Mouse (Mus musculus) megakaryocyte, embryonic 14.5 days (primary cell): Measurements from ENCODE around the gene Sepsecs. TPM values are rescaled to one million over a fixed set of nuclear protein-coding genes. Genes with fewer than 3 reads are reported as not detected.

Experiments used
- H3K27me3 ChIP-seq: replicated peaks from 2 replicates; pipeline ENCODE3; 2012; ENCODE audit warnings: inconsistent platforms
- H3K36me3 ChIP-seq: replicated peaks from 2 replicates; pipeline ENCODE3; 2012; ENCODE audit warnings: low read length, inconsistent platforms, mixed read lengths
- H3K4me1 ChIP-seq: 2 replicates; pipeline ENCODE4 v1.6.1; 2012; ENCODE audit warnings: inconsistent platforms
- H3K4me3 ChIP-seq: replicated peaks from 2 replicates; pipeline ENCODE3; 2012; ENCODE audit warnings: moderate library complexity, mild to moderate bottlenecking, inconsistent platforms
- H3K9me3 ChIP-seq: 2 replicates; pipeline ENCODE4 v1.6.1; 2012; ENCODE audit warnings: inconsistent platforms
- FLI1 ChIP-seq: IDR thresholded peaks from 2 replicates; pipeline ENCODE4 v1.6.1; 2012; ENCODE audit warnings: low read length, inconsistent platforms, mixed read lengths
- GATA1 ChIP-seq: IDR thresholded peaks from 3 replicates; pipeline ENCODE4 v1.6.1; 2012; ENCODE audit warnings: mixed read lengths, low read length, inconsistent platforms, borderline replicate concordance
- polyA plus RNA-seq: library from polyadenylated mRNA; stranded (reverse); fragments of >175 nt; gene quantifications from 2 replicates; pipeline ENCODE4 v1.2.3, GENCODE M21; 2012; ENCODE audit warnings: low replicate concordance; ENCODE audit not compliant: insufficient read depth

The Sepsecs gene
- polyA plus RNA-seq, 1 experiment, result 0.46 TPM

DNA sequence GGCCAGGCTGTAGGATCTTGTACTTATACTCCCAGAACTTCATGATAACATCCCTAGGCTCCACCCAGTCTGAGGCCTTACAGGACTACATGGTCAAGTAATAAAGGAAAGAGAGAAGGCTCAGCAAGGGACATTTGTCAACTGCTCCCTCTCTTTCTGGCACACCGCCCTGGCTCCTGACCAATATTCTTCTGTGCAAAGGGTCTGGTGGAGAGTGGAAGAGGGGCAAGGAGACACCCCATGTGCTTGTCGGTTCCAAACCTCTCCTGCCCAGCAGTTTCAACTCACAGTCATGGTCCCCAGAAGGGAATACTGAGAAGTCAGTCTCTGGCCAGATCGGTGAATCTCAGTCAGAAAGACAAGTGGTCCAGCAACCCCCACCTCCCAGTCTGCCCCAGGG, 40.7 kb downstream of the Sepsecs start:
- Histone ChIP-seq H3K27me3 (peaks cover 31% of the 10 kb centered on the region), H3K36me3 (no peaks in the 10 kb centered on the region), H3K4me3 (no peak overlapping the region), H3K4me1 (peaks cover 9% of the 10 kb centered on the region; the same call in 1 of the 2 replicates), H3K9me3 (peaks cover 37% of the 10 kb centered on the region)
- TF ChIP-seq GATA1, result no peak
- no peak for TF ChIP-seq FLI1

DNA sequence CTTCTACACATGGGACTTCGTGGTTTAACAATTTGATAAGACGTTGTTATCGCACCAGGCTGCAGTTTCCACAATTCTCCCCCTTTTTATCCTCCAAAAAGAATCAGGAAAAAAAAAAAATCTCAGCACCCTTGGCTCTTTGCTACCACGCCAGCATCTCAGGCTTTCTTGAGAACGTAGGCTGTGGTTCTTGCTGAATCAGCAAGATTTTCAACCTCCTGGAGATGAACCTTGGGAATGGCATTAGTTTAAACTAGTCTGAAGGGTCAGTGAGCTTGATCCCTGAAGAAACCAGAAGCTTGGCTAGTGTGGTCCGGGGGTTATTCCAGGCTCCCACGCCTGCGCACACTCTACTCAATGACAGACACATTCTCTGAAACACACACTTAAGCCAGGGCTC, 41.8 kb downstream of the Sepsecs start:
- Histone ChIP-seq H3K36me3 (no peaks in the 10 kb centered on the region), H3K9me3 (peaks cover 29% of the 10 kb centered on the region), H3K27me3 (peaks cover 30% of the 10 kb centered on the region), H3K4me1 (peaks cover 9% of the 10 kb centered on the region; the same call in 1 of the 2 replicates), H3K4me3 (no peak overlapping the region)
- TF ChIP-seq GATA1, result no peak

DNA sequence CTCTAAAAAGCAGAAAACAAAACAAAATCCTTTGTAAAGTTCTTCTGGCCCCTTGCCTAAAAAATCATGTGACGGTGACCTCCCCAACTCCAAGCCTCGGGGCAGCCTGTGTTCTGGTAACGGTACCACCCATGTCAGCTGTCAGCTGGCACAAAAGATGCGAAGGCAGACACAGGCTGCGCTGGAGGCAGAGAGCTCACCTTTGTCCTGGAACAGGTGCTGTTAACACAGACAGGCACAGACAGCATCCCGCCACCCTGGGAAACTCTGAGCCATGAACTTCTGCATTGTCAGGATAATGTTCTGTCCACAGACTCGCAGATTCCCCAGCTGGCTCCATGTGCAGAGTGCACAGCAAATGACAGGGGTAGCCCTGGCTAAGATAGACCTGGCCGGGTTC, 43.4 kb downstream of the Sepsecs start:
- Histone ChIP-seq H3K4me3 (peak overlapping the region; percentile 87), H3K27me3 (peaks cover 33% of the 10 kb centered on the region), H3K4me1 (peaks cover 9% of the 10 kb centered on the region; the same call in 1 of the 2 replicates), H3K36me3 (no peaks in the 10 kb centered on the region), H3K9me3 (peaks cover 13% of the 10 kb centered on the region)
- TF ChIP-seq GATA1 (no peak), FLI1 (no peak)

DNA sequence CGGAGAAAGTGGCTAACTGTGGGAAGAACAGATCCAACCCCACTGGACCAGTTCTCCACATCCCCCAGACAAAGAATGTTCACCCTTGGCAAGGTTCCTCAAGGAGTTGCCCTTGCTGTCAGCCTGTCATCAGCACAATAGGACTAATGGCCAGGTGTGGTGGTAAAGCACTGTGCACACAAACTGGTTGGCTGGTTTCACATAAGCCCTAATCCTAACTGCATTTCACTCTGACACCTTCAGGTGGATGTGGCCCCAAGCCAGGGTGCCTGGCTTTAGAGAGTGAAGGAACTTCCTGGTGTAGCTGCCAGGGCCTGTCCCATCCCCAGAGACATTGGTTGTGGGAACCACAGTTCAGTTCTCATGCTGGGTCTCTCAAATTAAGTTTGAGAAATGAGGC, 44.6 kb downstream of the Sepsecs start:
- TF ChIP-seq GATA1 (no peak), FLI1 (no peak)
- Histone ChIP-seq H3K4me1 (peaks cover 9% of the 10 kb centered on the region; the same call in 1 of the 2 replicates), H3K36me3 (no peaks in the 10 kb centered on the region), H3K9me3 (peaks cover 4% of the 10 kb centered on the region; the same call in 1 of the 2 replicates), H3K4me3 (no peak overlapping the region), H3K27me3 (peaks cover 32% of the 10 kb centered on the region)

GRCm38 (mm10) chr5:52623099-52623498, 46.4 kb downstream of the Sepsecs start:
- Histone ChIP-seq H3K4me3 (no peak overlapping the region), H3K36me3 (no peaks in the 10 kb centered on the region), H3K4me1 (peaks cover 17% of the 10 kb centered on the region), H3K9me3 (no peaks in the 10 kb centered on the region), H3K27me3 (peaks cover 30% of the 10 kb centered on the region)
- TF ChIP-seq FLI1 (no peak), GATA1 (no peak)

DNA sequence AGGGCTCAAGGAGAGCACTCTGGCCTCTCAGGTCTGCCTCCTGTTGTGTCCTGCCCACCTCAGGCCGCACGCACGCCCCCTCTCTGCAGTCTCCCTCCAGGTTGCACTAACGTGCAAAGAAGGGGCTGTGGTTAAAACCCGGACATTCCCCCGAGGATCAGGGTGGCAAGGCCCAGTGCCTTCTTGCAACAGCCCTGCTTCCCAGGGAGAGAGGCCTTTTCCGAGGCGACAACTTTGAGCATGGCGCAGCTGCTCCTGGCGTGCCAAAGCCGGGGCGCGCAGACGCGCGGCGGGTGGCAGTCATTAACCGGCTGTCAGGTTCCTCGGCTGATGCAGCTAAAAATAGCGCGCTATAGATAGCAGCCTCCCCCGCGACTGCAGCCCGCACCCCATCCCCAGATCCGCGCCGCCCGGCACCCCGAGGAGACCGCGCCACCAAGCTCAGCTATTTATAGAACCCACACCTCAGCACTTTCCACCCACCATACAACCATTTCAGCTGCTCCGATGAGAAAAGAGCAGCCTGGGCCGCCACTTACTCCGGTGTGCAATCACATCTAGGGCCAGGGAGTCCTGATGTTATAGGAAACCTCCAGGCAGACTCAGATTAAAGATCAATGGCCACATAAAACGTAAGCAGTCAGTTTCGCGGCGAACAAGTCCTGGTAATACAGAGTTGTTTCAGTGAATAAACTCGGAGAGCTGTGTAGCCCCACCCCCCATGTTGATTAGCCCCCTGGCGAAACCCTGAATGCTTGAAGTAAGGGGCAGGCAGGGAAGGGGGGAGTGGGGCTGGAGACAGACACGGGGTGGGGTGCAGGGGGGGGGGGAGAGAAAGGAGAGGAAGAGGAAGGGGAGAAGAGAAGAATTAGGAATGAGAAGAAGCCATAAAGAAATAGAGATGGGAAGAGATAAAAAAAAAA, 50.9 kb downstream of the Sepsecs start:
- Histone ChIP-seq H3K36me3 (no peaks in the 10 kb centered on the region), H3K27me3 (peaks cover 41% of the 10 kb centered on the region), H3K4me1 (peaks cover 30% of the 10 kb centered on the region), H3K9me3 (peaks cover 12% of the 10 kb centered on the region), H3K4me3 (peak overlapping the region; percentile 87)
- TF ChIP-seq GATA1 (no peak), FLI1 (no peak)

DNA sequence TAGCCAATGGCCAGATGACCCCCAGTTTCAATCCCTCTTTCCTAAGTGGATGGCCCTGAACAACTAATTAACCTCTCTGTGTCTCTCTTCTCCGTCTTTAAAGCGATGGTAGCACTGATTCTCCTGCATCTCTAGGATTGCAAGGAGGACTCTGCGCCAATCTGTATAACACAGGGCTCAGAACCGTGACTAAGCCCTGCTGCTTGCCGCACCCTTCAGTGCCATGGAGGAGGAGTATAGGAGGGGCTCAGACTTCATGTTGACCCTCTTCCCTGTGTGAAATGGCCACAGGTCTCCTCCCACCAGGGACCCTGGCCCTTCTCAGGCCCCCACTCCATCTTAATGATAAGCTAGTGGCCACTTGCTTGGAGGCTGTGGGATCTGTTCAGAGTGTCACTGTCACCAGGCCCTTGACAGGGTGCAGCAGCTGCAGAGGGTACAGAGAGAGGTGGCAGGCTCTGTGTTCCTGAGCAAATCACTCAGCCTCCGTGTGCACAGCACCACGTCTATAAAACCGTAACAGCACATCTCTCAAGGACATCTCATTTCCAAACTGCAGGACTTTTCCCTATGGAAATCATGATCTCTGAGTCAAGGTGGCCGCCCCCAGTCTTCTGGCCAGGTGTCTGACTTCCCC, 51.7 kb downstream of the Sepsecs start:
- Histone ChIP-seq H3K27me3 (peaks cover 41% of the 10 kb centered on the region), H3K9me3 (peaks cover 19% of the 10 kb centered on the region), H3K4me3 (peak overlapping the region; percentile 87), H3K36me3 (no peaks in the 10 kb centered on the region), H3K4me1 (peaks cover 30% of the 10 kb centered on the region)
- TF ChIP-seq GATA1, result no peak
- no peak for TF ChIP-seq FLI1

GRCm38 (mm10) chr5:52616549-52616948, 53.0 kb downstream of the Sepsecs start:
- no peak for TF ChIP-seq GATA1
- no peak for TF ChIP-seq FLI1
- no peaks in the 10 kb centered on the region for H3K36me3 ChIP-seq
- peaks cover 21% of the 10 kb centered on the region for H3K9me3 ChIP-seq
- peaks cover 36% of the 10 kb centered on the region for H3K27me3 ChIP-seq
- H3K4me3 ChIP-seq, result no peak overlapping the region
- peaks cover 30% of the 10 kb centered on the region for H3K4me1 ChIP-seq

DNA sequence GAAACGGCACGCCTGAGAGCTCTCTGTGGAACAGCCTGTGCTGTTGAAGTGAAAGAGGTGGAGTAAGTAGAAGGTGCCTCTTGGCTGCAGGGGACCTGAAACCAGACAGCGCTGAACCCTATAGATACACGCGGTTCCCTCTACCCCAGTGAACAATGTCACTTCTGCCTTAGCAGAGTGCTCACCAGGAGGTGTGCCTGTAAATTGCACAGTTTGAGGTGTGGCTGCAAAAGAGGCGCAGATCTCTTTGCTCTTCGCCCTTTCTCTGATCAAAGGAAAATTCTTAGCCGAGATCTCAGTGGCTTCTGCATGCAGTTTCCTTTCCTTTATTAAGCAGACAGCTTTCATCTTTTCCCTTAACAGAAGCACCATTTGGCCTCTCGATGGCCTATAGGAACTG, 54.1 kb downstream of the Sepsecs start:
- peaks cover 24% of the 10 kb centered on the region for H3K9me3 ChIP-seq
- H3K4me3 ChIP-seq, result no peak overlapping the region
- peaks cover 30% of the 10 kb centered on the region for H3K4me1 ChIP-seq
- no peaks in the 10 kb centered on the region for H3K36me3 ChIP-seq
- peaks cover 40% of the 10 kb centered on the region for H3K27me3 ChIP-seq
- TF ChIP-seq GATA1 (no peak), FLI1 (no peak)

DNA sequence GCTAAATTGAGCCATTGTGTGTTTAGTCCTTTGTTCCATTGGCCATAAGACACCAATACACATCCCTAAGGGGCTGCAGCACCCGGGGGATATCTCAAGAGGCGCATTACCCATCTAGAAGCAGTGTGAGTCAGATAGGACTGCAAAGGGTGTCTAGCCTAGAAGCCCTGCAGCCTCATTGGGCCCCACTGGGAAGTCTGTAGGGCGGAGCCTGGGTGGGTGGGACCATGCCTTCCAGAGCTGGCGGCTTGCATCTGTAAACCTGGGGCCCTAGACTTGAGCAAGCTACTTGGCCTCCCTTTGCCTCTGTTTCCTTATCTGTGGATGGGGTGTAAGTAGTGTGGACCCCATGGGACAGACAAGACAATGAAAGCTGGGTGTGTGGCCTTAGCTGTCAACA, 54.8 kb downstream of the Sepsecs start:
- Histone ChIP-seq H3K36me3 (no peaks in the 10 kb centered on the region), H3K27me3 (peaks cover 34% of the 10 kb centered on the region), H3K9me3 (peaks cover 24% of the 10 kb centered on the region), H3K4me1 (peaks cover 30% of the 10 kb centered on the region), H3K4me3 (no peak overlapping the region)
- TF ChIP-seq GATA1 (no peak), FLI1 (no peak)
